Mouse (Mus musculus): ENCODE data around the gene 2510002D24Rik. TPM values are rescaled to one million over a fixed set of nuclear protein-coding genes. Genes with fewer than 3 reads are reported as not detected.
"Not testable (repeated sequence)": the region's sequence is repeated elsewhere in the genome, so short reads cannot be mapped to it uniquely, and the experiment has no call there.

Gene 2510002D24Rik
- total RNA-seq, 2 experiments from 2014 or later = 18.3 to 19.6 TPM

DNA sequence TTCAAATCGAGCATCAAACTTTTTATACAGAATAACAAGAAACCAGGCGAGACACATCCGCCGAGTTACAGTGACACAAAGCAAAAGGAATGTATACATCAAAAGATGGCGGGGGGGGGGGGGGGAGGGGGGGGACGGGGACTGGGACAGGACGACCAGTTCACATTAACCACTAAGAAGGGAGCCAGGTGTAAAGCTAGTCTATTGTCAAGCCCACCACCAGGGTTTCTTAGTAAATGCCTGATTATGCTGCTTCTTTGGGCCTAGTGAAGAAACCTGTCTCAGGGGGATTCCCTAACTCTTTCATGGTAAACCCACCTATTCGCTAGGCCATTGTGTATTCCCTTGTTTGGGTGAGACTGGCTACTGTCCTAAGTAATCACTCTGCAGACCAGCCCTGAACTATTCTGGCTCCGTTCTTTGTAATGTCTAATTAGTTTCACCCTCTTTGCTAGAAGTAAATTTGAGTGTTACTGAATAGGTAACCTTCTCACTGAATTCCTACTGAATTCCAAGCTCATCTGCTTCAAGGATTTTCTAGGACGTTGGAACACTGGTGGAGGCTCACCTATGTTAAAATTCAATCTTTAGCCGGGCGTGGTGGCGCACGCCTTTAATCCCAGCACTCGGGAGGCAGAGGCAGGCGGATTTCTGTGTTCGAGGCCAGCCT, 13.3 kb downstream of the 2510002D24Rik start:
- not testable (repeated sequence) for DNase-seq

DNA sequence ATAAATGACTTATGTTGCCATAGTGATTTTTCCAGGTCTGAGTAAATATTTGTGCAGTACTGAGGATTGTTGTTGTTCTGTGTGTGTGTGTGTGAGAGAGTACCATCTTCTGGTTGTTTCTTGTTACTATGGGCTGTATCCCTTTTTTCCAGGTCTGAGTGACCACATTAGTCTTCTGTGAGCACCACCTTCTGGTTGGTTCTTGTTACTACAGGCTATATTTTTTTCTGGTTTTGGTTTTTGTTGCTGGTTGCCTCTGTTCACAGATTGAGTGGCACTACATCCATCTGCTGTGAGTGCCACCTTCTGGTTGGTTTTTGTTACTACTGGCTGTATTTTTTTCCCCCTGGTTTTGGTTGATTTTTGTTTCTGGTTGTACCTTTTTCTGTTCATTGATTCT, 22.2 kb downstream of the 2510002D24Rik start:
- no peak for DNase-seq

DNA sequence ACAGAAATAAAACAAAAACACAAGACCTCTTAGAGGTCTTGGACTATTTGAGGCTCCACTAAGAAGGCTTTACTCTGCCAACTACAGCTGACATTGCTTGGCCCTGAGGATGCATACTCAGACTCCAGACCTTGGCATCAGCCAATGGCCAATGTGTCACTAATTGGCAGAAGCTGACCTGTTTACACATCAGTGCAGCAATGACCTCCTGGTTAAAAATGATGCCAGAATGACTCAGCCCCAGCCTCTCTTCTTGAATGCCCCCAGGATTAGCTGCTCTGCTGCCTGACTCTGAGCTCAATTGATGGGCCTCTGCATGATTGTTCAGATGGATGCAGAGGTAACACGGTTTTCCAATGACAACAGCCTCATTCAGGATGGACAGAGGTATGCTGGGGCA, 23.8 kb downstream of the 2510002D24Rik start:
- peak; percentile 12 for DNase-seq

DNA sequence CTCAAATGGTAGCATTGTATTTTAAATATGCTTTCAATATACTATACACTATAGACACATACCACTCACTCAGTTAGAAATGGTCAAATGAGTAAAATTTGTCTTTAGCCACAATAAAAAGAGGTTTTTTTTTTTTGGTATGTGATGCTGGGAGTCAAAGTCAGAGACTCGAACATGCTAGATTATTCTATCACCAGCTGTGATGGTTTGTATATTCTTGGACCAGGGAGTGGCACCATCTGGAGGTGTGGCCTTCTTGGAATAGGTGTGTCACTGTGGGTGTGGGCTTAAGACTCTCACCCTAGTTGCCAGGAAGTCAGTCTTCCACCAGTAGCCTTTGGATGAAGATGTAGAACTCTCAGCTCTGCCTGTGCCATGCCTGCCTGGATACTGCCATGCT, 34.1 kb downstream of the 2510002D24Rik start:
- DNase-seq = not testable (repeated sequence)

DNA sequence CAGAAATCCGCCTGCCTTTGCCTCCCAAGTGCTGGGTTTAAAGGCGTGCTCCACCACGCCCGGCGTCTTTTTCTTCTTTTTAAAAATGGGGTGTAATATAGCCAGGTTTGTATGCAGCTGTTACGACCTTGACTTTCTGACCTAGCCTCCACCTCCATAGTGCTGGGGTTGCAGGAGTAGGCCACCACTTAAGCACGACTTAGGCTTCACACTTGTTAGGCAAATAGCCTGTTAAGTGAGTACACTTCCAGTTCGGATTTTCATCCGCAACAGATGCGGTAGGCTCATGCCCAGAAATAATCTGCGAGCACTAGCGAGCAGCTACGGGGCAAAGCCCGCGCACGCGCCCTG, 39.7 kb downstream of the 2510002D24Rik start:
- no peak for DNase-seq

DNA sequence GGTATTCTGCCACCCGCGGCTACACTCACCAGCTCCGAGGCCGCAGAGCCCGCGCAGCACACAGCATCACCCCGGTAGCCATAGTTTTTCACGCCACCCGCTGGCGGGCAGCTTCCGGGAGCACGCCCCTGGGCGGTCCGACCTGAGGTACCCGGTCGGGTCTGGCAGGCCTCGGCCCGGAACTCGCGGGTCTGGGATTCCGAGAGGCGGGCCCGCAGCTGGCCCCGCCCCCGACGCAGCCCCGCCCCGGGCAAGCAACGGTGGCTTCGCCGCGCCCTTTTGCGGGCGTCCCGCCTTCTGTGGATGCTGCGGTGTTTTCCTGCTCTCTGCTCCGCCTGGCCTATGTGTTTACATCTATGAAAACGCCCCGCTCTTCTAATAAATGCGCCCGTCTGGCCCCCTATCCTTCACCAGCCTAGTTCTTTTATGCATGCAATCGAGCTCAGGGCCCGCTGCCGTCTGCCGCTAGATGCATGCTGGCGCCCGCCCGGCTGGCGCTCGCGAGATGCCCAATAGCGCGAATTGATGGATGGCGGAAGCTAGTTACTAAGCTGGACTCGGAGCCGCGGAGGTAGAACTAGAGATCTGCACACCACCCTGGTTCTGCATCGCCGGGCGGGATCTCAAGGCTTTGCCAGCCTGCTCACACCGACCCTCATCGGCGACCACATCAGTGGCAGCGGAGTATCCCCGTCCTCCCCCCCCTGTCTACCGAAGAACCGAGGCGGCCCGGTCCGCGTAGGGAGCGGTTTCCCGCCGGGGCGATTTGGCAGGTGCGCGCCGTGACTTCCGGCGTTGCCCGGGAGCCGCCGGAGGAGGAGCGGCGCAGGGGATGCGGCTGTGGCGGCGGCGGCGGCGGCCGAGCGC, 40.3 kb downstream of the 2510002D24Rik start, which contains the start of the genes Mrpl40 and Hira:
Gene Mrpl40, minus strand, starts transcription at position 421 of the 867 bp plus-strand sequence.
Gene Hira, plus strand, starts transcription at position 596 of the 867 bp plus-strand sequence.
- DNase-seq = peak; percentile 94

DNA sequence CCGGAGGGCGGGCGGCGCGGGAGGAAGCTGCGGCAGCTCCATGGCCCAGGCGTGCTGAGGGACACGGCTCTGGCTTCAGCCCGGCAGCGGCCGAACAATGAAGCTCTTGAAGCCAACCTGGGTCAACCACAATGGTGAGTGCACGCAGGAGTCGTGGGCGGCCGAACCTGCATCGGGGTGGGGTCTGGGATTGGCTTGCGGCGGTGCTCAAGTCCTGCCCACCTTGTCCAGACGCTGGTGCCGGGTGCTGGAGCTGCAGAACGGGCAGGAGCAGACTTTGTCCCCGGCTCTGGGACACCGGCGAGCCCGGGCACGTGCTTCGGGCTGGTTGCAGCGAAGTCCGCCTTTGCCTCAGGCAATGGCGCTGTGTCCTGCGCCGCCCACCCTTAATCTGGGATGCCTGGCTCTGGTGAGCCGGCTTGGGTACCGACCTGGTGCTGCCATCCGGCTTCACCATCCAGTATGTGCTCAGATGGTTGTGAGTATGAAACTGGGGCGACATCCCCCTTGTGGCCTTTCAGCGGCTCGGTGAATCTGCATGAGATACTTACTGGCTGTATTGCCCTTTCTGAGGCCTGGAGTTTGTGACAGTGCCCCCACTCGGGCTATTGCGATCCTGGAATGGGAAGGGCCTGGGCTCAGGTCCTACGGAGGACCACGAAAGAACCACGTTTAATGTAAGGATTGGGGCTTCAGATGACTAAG, 41.2 kb downstream of the 2510002D24Rik start:
- peak; percentile 40 for DNase-seq

DNA sequence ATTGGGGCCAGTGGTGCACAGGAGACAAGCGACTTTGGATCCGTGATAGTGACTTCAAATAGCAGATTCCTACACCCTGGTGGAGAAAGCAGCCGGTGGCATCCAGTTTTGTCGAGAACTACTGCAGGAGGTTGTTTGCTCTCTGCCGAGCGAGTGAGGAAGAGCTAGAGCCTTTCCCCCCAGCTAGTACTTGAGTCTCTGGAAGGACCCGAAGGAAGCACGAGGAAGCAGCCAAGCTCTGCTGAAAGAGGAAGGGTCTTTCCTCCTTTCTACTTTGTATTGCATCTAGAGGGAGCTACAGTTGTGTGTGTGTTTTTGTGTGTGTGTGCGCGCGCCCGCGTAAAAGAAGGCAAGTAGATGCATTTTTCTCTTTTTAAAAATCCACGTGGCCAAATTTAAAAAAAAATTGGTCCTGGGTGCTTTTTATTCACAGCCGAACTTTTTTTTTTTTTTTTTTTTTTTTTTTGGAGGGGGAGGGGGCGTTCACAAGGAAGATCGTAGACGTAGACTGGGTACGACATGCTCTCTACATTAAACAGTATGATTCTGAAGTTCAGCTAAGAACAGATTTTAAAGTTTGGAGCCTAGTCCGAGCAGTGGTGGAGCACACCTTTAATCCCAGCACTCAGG, 41.8 kb downstream of the 2510002D24Rik start:
- DNase-seq = peak; percentile 4

DNA sequence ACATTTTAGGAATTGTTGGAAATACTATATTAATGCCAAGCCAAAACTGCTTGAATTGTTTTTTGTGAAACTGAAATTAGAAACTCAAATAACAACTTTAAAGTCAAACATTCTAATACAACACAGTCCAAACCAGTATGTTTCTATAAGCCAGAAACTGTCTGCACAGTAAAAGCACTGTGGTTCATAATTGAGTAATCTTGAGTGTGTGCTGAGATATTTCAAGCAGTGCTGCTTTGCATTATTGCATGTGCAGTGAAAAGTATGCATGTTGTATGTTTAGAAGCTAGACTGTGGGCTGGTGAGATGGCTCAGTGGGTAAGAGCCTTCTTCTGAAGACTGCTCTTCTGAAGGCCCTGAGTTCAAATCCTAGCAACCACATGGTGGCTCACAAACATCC, 47.7 kb downstream of the 2510002D24Rik start:
- no peak for DNase-seq

Other genes starting within 250 kb of the 2510002D24Rik start
- 1 to 10 TPM; 2.3 to 5.5 TPM for gene Tbx1, start 245.9 kb upstream of the 2510002D24Rik start, total RNA-seq (2021)
- not detected for gene Gp1bb, start 214.2 kb upstream of the 2510002D24Rik start, total RNA-seq (2021)
- gene Gm49601, start 210.2 kb upstream of the 2510002D24Rik start, total RNA-seq (2021) = 1 to 10 TPM; 1.6 to 3.6 TPM
- 10 to 100 TPM in 1 of 2 experiments, 1 to 10 TPM in 1; 7.9 to 15.7 TPM for gene Sept5, start 206.6 kb upstream of the 2510002D24Rik start, total RNA-seq (2021)
- 10 to 100 TPM; 42.8 to 43.1 TPM for gene Cldn5, start 59.7 kb upstream of the 2510002D24Rik start, total RNA-seq (2021)
- gene Ufd1, start 24.8 kb upstream of the 2510002D24Rik start, total RNA-seq (2021) = 10 to 100 TPM; 49.2 to 52.9 TPM
- 1 to 10 TPM; 4.2 to 5.5 TPM for gene Cdc45, start 24.6 kb upstream of the 2510002D24Rik start, total RNA-seq (2021)
- gene Gm28539, start within 50 bp of the 2510002D24Rik start, total RNA-seq (2021) = 1 to 10 TPM; 4.8 to 5.5 TPM
- 10 to 100 TPM; 48.0 to 48.8 TPM for gene Mrpl40, start 40.3 kb downstream of the 2510002D24Rik start, total RNA-seq (2021)
- 10 to 100 TPM; 22.3 to 27.8 TPM for gene Hira, start 40.5 kb downstream of the 2510002D24Rik start, total RNA-seq (2021)

Data from gastrocnemius, postnatal 10 days (tissue).